Mouse (Mus musculus): ENCODE data around the gene Fscn1. TPM values are rescaled to one million over a fixed set of nuclear protein-coding genes. Genes with fewer than 3 reads are reported as not detected.

Fscn1 gene
- polyA plus RNA-seq, 1 experiment from 2014 or later = 142 TPM

DNA sequence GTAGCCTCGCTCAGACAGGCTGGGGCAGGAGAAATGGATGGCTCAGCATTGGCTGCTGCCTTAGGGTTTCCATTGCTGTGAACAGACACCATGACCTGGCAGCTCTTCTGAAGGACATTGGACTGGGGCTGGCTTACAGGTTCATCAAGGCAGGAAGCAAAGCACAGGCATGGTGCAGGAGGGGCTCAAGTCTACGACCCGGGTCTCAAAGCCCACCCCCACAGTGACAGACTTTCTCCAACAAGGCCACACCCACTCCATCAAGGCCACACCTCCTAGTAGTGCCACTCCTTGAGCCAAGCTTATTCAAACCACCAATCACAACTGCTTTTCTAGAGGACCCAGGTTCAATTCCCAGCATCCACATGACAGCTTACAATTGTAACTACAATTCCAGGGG is 13.8 kb downstream of the Fscn1 start:
- WGBS = 41% methylated on average over 3 of the region's 3 CpGs
- Histone ChIP-seq H3K4me2 (no peak overlapping the region), H3K27ac (ENCODE audit: low read depth, low read length) (no peak overlapping the region), H3K9ac (ENCODE audit: low read depth, low read length) (no peak overlapping the region), H3K36me3 (ENCODE audit: control insufficient read depth, insufficient read depth, low read length) (peaks cover 21% of the 10 kb centered on the region), H3K27me3 (replicated peaks; ENCODE audit: control insufficient read depth, insufficient read depth, low read length) (no peaks in the 10 kb centered on the region), H3K4me1 (replicated peaks; ENCODE audit: control insufficient read depth, insufficient read depth, low read length) (0 out of 2 replicates have a peak, but pooled peaks cover 6% of the 10 kb centered on the region), H3K9me3 (ENCODE audit: control insufficient read depth, low read length) (peaks cover 3% of the 10 kb centered on the region), H3K4me3 (ENCODE audit: low read depth, low read length) (no peak overlapping the region)
- DNase-seq (ENCODE audit: low spot score) = no peak
- ATAC-seq (replicated peaks; ENCODE audit: low FRiP score) = no peak

DNA sequence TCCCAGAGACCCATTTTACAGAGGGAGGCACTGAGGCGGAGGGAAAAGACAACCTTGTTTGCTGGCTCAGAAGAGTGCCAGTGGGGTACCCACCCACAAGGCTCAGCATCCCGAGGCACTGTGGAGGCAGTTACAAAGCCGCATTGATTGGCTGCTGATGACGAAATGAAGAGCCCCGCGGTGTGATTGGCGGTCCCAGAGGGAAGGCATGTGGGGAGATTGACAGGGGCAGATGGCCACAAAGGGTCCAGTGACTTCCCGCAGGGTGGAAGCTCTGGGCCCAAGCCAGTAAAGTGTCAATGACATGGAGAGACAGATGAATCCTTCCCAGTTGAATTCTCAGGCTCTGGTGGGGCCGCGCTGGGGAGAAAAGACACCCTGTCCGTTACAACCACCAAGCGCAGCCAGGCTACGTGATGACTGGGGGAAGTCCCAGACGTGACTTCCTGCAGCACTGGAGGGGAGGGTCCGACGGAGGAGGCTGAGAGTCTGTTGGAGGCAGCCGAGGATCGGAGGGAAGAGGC is 14.5 kb downstream of the Fscn1 start:
- Histone ChIP-seq H3K36me3 (ENCODE audit: control insufficient read depth, insufficient read depth, low read length) (peaks cover 19% of the 10 kb centered on the region), H3K27me3 (replicated peaks; ENCODE audit: control insufficient read depth, insufficient read depth, low read length) (no peaks in the 10 kb centered on the region), H3K9me3 (ENCODE audit: control insufficient read depth, low read length) (peaks cover under 1% of the 10 kb centered on the region; the same call in 1 of the 2 replicates), H3K27ac (ENCODE audit: low read depth, low read length) (no peak overlapping the region), H3K4me2 (peak overlapping the region; percentile 42), H3K4me3 (ENCODE audit: low read depth, low read length) (no peak overlapping the region), H3K4me1 (replicated peaks; ENCODE audit: control insufficient read depth, insufficient read depth, low read length) (0 out of 2 replicates have a peak, but pooled peaks cover 6% of the 10 kb centered on the region), H3K9ac (ENCODE audit: low read depth, low read length) (no peak overlapping the region)
- DNase-seq (ENCODE audit: low spot score) (peak; percentile 54), ATAC-seq (replicated peaks; ENCODE audit: low FRiP score) (peak; percentile 40; the same call in 1 of the 2 replicates)
- WGBS = 13% methylated on average over 18 of the region's 18 CpGs

DNA sequence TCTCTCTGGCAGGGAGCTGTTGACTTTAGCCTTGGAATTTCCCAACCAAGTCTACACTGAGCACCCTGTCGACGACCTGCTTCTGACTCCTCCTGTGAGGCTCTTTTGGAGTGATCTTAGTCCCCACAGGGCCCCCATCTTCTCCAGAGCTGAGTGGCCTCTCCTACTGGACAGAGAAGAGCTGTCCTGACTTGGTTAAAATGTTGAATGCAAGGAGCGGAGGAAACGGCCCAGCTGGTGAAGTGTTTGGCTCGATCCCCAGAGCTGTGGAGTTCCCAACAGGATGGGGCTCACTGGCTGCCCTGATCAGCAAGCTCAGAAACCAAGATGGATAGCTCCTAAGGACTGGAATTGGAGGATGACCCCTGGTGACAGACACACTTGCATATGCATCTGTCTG is 16.4 kb downstream of the Fscn1 start:
- no peak for DNase-seq (ENCODE audit: low spot score)
- no peaks in the 10 kb centered on the region for H3K27me3 ChIP-seq (replicated peaks; ENCODE audit: control insufficient read depth, insufficient read depth, low read length)
- peaks cover 3% of the 10 kb centered on the region; the same call in 1 of the 2 replicates for H3K36me3 ChIP-seq (ENCODE audit: control insufficient read depth, insufficient read depth, low read length)
- no peak overlapping the region for H3K27ac ChIP-seq (ENCODE audit: low read depth, low read length)
- H3K9ac ChIP-seq (ENCODE audit: low read depth, low read length) = no peak overlapping the region
- H3K4me1 ChIP-seq (replicated peaks; ENCODE audit: control insufficient read depth, insufficient read depth, low read length) = 0 out of 2 replicates have a peak, but pooled peaks cover 6% of the 10 kb centered on the region
- no peaks in the 10 kb centered on the region for H3K9me3 ChIP-seq (ENCODE audit: control insufficient read depth, low read length)
- H3K4me2 ChIP-seq = no peak overlapping the region
- WGBS = 63% methylated on average over 5 of the region's 5 CpGs
- no peak for ATAC-seq (replicated peaks; ENCODE audit: low FRiP score)
- no peak overlapping the region for H3K4me3 ChIP-seq (ENCODE audit: low read depth, low read length)

DNA sequence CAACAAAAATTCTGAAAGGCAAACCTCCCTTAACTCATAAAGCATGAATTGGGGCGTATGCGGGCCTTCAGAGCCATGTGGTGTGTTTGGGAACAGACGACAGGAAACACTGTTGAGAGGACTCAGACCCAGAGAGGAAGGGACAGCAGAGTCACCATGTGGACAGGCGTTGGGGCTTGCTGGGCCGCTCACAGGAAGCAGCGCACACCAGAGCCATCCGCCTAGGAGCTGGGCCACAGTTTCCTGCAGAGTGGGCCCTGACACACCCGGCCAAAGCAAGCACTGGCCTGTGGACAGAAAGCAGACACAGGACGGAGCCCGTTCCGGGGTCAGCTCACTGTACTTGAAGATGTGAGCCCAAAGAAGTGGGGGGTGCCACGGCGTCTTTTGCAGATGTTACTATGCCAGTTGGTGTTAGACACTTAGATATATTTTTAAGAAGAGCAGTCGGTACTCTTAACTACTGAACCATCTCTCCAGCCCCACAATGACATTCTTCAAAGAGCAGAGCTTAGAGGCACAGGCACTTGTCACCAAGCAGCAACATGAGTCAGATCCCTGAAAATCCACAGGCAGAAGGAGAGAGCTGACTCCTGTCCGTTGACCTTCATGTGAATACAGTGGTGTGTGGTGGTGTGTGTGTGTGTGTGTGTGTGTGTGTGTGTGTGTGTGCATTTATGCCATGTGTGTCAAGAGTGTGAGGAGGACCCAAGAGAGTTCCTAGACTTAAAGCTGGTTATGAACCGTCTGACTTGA is 22.1 kb downstream of the Fscn1 start:
- H3K9ac ChIP-seq (ENCODE audit: low read depth, low read length) = no peak overlapping the region
- H3K36me3 ChIP-seq (ENCODE audit: control insufficient read depth, insufficient read depth, low read length) = no peaks in the 10 kb centered on the region
- H3K4me1 ChIP-seq (replicated peaks; ENCODE audit: control insufficient read depth, insufficient read depth, low read length) = peaks cover 12% of the 10 kb centered on the region
- no peak overlapping the region for H3K4me3 ChIP-seq (ENCODE audit: low read depth, low read length)
- H3K27ac ChIP-seq (ENCODE audit: low read depth, low read length) = no peak overlapping the region
- H3K9me3 ChIP-seq (ENCODE audit: control insufficient read depth, low read length) = no peaks in the 10 kb centered on the region
- H3K27me3 ChIP-seq (replicated peaks; ENCODE audit: control insufficient read depth, insufficient read depth, low read length) = no peaks in the 10 kb centered on the region
- no peak overlapping the region for H3K4me2 ChIP-seq
- no peak for DNase-seq (ENCODE audit: low spot score)
- ATAC-seq (replicated peaks; ENCODE audit: low FRiP score) = no peak
- 48% methylated on average over 16 of the region's 16 CpGs for WGBS

DNA sequence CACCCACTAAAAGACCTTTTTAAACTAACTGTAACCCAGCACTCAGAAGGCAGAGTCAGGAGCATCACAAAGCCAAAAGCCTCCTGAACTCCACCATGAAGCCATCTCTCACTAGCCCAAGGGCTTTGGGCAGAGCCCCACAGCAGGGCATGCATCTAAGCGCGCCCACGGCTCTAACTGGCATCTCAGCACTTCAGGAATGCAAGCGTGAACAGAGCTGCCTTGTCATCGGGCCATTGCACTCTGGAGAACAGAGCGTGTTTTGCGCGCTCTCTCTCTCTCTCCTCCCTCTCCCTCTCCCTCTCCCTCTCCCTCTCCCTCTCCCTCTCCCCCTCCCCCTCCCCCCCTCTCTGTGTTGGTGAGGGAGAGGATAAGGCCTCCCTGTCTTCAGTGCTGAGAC is 23.0 kb downstream of the Fscn1 start:
- ATAC-seq (replicated peaks; ENCODE audit: low FRiP score) (no peak), DNase-seq (ENCODE audit: low spot score) (no peak)
- Histone ChIP-seq H3K36me3 (ENCODE audit: control insufficient read depth, insufficient read depth, low read length) (no peaks in the 10 kb centered on the region), H3K4me2 (no peak overlapping the region), H3K4me3 (ENCODE audit: low read depth, low read length) (no peak overlapping the region), H3K4me1 (replicated peaks; ENCODE audit: control insufficient read depth, insufficient read depth, low read length) (peaks cover 12% of the 10 kb centered on the region), H3K9me3 (ENCODE audit: control insufficient read depth, low read length) (no peaks in the 10 kb centered on the region), H3K9ac (ENCODE audit: low read depth, low read length) (no peak overlapping the region), H3K27me3 (replicated peaks; ENCODE audit: control insufficient read depth, insufficient read depth, low read length) (no peaks in the 10 kb centered on the region), H3K27ac (ENCODE audit: low read depth, low read length) (no peak overlapping the region)
- 82% methylated on average over 8 of the region's 8 CpGs for WGBS

DNA sequence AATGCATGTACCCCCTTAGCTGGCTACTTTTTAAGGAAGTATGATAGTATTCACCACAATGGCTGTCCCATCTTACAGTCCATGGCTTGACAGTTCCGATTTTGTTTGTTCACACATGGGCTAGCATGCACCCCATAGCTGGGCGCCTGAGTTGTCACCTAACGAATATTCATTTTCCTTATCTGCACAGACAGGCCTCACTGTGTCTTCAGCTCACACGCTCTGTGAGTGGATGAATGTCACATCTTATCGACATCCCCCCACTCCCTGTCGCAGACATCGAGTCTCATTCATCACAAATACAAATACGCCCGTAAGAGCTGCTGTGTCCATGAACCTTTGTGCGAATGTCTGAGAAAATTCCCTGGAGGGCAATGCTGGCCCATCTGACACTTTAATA is 24.1 kb downstream of the Fscn1 start:
- H3K36me3 ChIP-seq (ENCODE audit: control insufficient read depth, insufficient read depth, low read length) = no peaks in the 10 kb centered on the region
- ATAC-seq (replicated peaks; ENCODE audit: low FRiP score) (peak; percentile 97), DNase-seq (ENCODE audit: low spot score) (no peak)
- no peaks in the 10 kb centered on the region for H3K27me3 ChIP-seq (replicated peaks; ENCODE audit: control insufficient read depth, insufficient read depth, low read length)
- H3K9ac ChIP-seq (ENCODE audit: low read depth, low read length) = no peak overlapping the region
- 48% methylated on average over 10 of the region's 10 CpGs for WGBS
- no peak overlapping the region for H3K4me3 ChIP-seq (ENCODE audit: low read depth, low read length)
- H3K27ac ChIP-seq (ENCODE audit: low read depth, low read length) = peak overlapping the region; percentile 44; the same call in 1 of the 2 replicates
- H3K4me1 ChIP-seq (replicated peaks; ENCODE audit: control insufficient read depth, insufficient read depth, low read length) = peaks cover 12% of the 10 kb centered on the region
- H3K4me2 ChIP-seq = peak overlapping the region; percentile 40
- H3K9me3 ChIP-seq (ENCODE audit: control insufficient read depth, low read length) = no peaks in the 10 kb centered on the region

DNA sequence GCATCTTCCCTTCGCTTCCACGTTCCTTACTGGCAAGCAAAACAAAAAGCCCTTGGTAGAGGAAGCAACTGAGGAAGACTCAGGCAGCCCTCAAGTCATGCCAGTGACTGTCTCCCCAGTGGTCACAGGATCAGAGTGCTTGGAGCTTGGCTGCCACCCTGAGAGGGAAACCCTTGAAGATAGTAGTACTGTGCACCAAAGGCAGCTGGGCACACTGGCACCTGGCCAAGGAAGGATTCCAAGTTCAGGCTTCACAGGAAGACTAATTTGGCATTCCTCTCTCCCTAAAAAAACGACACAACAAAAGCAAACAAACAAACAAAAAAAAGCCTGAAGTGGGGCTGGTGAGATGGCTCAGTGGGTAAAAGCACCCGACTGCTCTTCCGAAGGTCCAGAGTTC is 28.4 kb downstream of the Fscn1 start:
- Histone ChIP-seq H3K4me1 (replicated peaks; ENCODE audit: control insufficient read depth, insufficient read depth, low read length) (peaks cover 12% of the 10 kb centered on the region), H3K4me2 (no peak overlapping the region), H3K36me3 (ENCODE audit: control insufficient read depth, insufficient read depth, low read length) (peaks cover 16% of the 10 kb centered on the region), H3K27me3 (replicated peaks; ENCODE audit: control insufficient read depth, insufficient read depth, low read length) (no peaks in the 10 kb centered on the region), H3K9ac (ENCODE audit: low read depth, low read length) (no peak overlapping the region), H3K4me3 (ENCODE audit: low read depth, low read length) (no peak overlapping the region), H3K27ac (ENCODE audit: low read depth, low read length) (no peak overlapping the region), H3K9me3 (ENCODE audit: control insufficient read depth, low read length) (no peaks in the 10 kb centered on the region)
- DNase-seq (ENCODE audit: low spot score) (no peak), ATAC-seq (replicated peaks; ENCODE audit: low FRiP score) (no peak)
- 85% methylated on average over 5 of the region's 5 CpGs for WGBS

DNA sequence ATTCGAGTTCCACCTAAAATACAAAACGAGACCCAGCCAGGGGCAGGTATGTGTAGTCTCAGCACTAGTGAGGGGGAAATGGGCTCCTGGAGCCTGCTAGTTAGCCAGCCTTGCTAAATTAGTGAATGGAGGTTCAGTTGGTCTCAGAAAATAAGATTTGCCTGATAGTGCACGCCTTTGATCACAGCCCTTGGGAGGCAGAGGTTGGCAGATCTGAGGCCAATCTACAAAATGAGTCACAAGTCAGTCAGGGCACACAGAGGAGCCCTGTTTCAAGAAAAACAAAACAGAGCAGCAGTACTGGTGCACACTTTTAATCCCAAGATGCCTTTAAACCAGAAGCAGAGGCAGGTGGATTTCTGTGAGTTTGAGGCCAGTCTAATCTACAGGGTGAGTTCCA is 29.0 kb downstream of the Fscn1 start:
- H3K4me2 ChIP-seq = no peak overlapping the region
- peaks cover 8% of the 10 kb centered on the region for H3K4me1 ChIP-seq (replicated peaks; ENCODE audit: control insufficient read depth, insufficient read depth, low read length)
- H3K9ac ChIP-seq (ENCODE audit: low read depth, low read length) = no peak overlapping the region
- no peak overlapping the region for H3K27ac ChIP-seq (ENCODE audit: low read depth, low read length)
- H3K4me3 ChIP-seq (ENCODE audit: low read depth, low read length) = no peak overlapping the region
- 85% methylated on average over 3 of the region's 3 CpGs for WGBS
- ATAC-seq (replicated peaks; ENCODE audit: low FRiP score) = no peak
- H3K27me3 ChIP-seq (replicated peaks; ENCODE audit: control insufficient read depth, insufficient read depth, low read length) = no peaks in the 10 kb centered on the region
- DNase-seq (ENCODE audit: low spot score) = no peak
- peaks cover 19% of the 10 kb centered on the region for H3K36me3 ChIP-seq (ENCODE audit: control insufficient read depth, insufficient read depth, low read length)
- no peaks in the 10 kb centered on the region for H3K9me3 ChIP-seq (ENCODE audit: control insufficient read depth, low read length)

DNA sequence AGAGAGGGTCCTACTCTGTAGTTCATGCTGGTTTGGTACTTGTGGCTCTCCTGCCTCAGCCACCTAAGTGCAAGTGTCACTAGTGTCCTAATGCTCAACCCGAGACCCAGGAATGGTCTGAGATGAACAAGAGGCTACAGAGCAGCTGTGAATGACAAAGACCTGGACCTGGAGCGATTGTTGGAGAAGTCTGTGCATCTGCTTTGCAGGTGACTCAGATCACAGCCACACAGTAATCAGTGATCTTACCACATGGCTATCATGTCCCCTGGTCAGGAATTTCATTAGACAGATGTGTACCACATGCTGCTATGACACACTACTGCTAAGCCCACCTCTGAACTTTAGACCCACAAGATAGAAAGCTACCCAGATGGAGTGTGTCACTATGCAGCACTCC is 34.6 kb downstream of the Fscn1 start:
- Histone ChIP-seq H3K9ac (ENCODE audit: low read depth, low read length) (no peak overlapping the region), H3K27ac (ENCODE audit: low read depth, low read length) (no peak overlapping the region), H3K4me3 (ENCODE audit: low read depth, low read length) (no peak overlapping the region), H3K27me3 (replicated peaks; ENCODE audit: control insufficient read depth, insufficient read depth, low read length) (no peaks in the 10 kb centered on the region), H3K4me1 (replicated peaks; ENCODE audit: control insufficient read depth, insufficient read depth, low read length) (peaks cover 3% of the 10 kb centered on the region; the same call in 1 of the 2 replicates), H3K9me3 (ENCODE audit: control insufficient read depth, low read length) (no peaks in the 10 kb centered on the region), H3K36me3 (ENCODE audit: control insufficient read depth, insufficient read depth, low read length) (peaks cover 25% of the 10 kb centered on the region), H3K4me2 (no peak overlapping the region)
- WGBS = 94% methylated on average over 2 of the region's 2 CpGs
- DNase-seq (ENCODE audit: low spot score) (no peak), ATAC-seq (replicated peaks; ENCODE audit: low FRiP score) (no peak)

Data from liver, embryonic 11.5 days (tissue).